Mouse (Mus musculus) c-Kit-positive CD71-negative TER-119-negative erythroid progenitor cells, embryonic 14.5 days (primary cell): ENCODE measurements around the gene Vav1.
"Not testable (repeated sequence)": the region's sequence is repeated elsewhere in the genome, so short reads cannot be mapped to it uniquely, and the experiment has no call there.

Source experiments
- DNase-seq: peaks from one replicate; pipeline ENCODE4 v3.0.0-alpha.2; 2013; ENCODE audit warnings: low read depth

Vav1 gene

GRCm38 (mm10) chr17:57253306-57253705 is 25.6 kb upstream of the Vav1 start:
- DNase-seq: no peak

- no peak for DNase-seq
Observed at GRCm38 (mm10) chr17:57255354-57255753, 23.5 kb upstream of the Vav1 start.

GRCm38 (mm10) chr17:57256921-57257485 is 21.9 kb upstream of the Vav1 start:
- no peak for DNase-seq

GRCm38 (mm10) chr17:57258191-57258590 is 20.7 kb upstream of the Vav1 start:
- DNase-seq: no peak

GRCm38 (mm10) chr17:57259742-57260141 is 19.2 kb upstream of the Vav1 start:
- DNase-seq: no peak

- DNase-seq: no peak
Observed at GRCm38 (mm10) chr17:57260351-57260750, 18.5 kb upstream of the Vav1 start.

- DNase-seq: no peak
Observed at GRCm38 (mm10) chr17:57261286-57261685, 17.6 kb upstream of the Vav1 start.

GRCm38 (mm10) chr17:57261796-57262195 is 17.1 kb upstream of the Vav1 start:
- DNase-seq: no peak

- no peak for DNase-seq
Observed at GRCm38 (mm10) chr17:57262901-57263550, 15.9 kb upstream of the Vav1 start.

- no peak for DNase-seq
Observed at GRCm38 (mm10) chr17:57264164-57264563, 14.7 kb upstream of the Vav1 start.

- DNase-seq: no peak
Observed at GRCm38 (mm10) chr17:57264972-57265945, 13.6 kb upstream of the Vav1 start.

GRCm38 (mm10) chr17:57267556-57268126 is 11.3 kb upstream of the Vav1 start:
- DNase-seq: no peak

- DNase-seq: no peak
Observed at GRCm38 (mm10) chr17:57271301-57271700, 7.6 kb upstream of the Vav1 start.

- no peak for DNase-seq
Observed at GRCm38 (mm10) chr17:57273846-57274245, 5.1 kb upstream of the Vav1 start.

GRCm38 (mm10) chr17:57274686-57275085 is 4.2 kb upstream of the Vav1 start:
- DNase-seq: no peak

- peak; percentile 70 for DNase-seq
Observed at GRCm38 (mm10) chr17:57275111-57275996, 3.5 kb upstream of the Vav1 start.

GRCm38 (mm10) chr17:57275997-57276351 is 2.9 kb upstream of the Vav1 start:
- DNase-seq: no peak

- DNase-seq: peak; percentile 86
Observed at GRCm38 (mm10) chr17:57276634-57277121, 2.2 kb upstream of the Vav1 start.

- DNase-seq: not testable (repeated sequence)
Observed at GRCm38 (mm10) chr17:57277598-57278261, 1.2 kb upstream of the Vav1 start.

- DNase-seq: no peak
Observed at GRCm38 (mm10) chr17:57278537-57278936, 363 bp upstream of the Vav1 start.
